8 mouse cellular contexts compared by ENCODE assay signal in genomic region chr1:36254635-36255360, GRCm38 (mm10). TPM values are rescaled to one million over a fixed set of nuclear protein-coding genes. Genes with fewer than 3 reads are reported as not detected.
DNase-seq lines count a peak whose midpoint lies in the region; ATAC-seq and TF ChIP-seq lines count a peak whose summit lies in the region.

No protein-coding gene starts in this region.

- TF ChIP-seq POLR2A in testis, adult 2 months (IDR thresholded peaks at IDR 0.05; ENCODE audit: control insufficient read depth, low read depth, low read length), result no peak
- TF ChIP-seq POLR2A in cortical plate, adult 2 months (IDR thresholded peaks at IDR 0.05; ENCODE audit: extremely low read depth, insufficient read depth, low read length), result no peak

- peak overlapping the region; percentile 63 for H3K4me2 ChIP-seq in heart, embryonic 13.5 days
- H3K4me2 ChIP-seq in kidney, embryonic 16.5 days (replicated peaks; ENCODE audit: low read depth, low read length), result peak overlapping the region; percentile 58

- H3K4me1 ChIP-seq in testis, adult 2 months (ENCODE audit: control insufficient read depth, insufficient read depth, low read length), result peaks cover 9% of the 10 kb centered on the region
- H3K4me1 ChIP-seq in cortical plate, adult 2 months (ENCODE audit: control insufficient read depth, insufficient read depth, low read length), result no peaks in the 10 kb centered on the region; the same call in 1 of the 2 replicates
- peaks cover 22% of the 10 kb centered on the region for H3K4me1 ChIP-seq in heart, embryonic 13.5 days
- peaks cover 20% of the 10 kb centered on the region for H3K4me1 ChIP-seq in kidney, embryonic 16.5 days (ENCODE audit: insufficient read depth, low read length)
- H3K4me1 ChIP-seq in midbrain, embryonic 10.5 days, result peaks cover 29% of the 10 kb centered on the region

- peak overlapping the region; percentile 32 for H3K4me3 ChIP-seq in testis, adult 2 months (ENCODE audit: control insufficient read depth, low read depth, low read length)
- H3K4me3 ChIP-seq in cortical plate, adult 2 months (ENCODE audit: insufficient read depth, low read length), result no peak overlapping the region
- H3K4me3 ChIP-seq in heart, embryonic 13.5 days, result peak overlapping the region; percentile 33
- peak overlapping the region; percentile 25 for H3K4me3 ChIP-seq in kidney, embryonic 16.5 days (ENCODE audit: low read length)
- peak overlapping the region; percentile 44 for H3K4me3 ChIP-seq in midbrain, embryonic 10.5 days

- 8% methylated on average over 25 of the region's 25 CpGs for WGBS in heart, embryonic 13.5 days
- 5% methylated on average over 25 of the region's 25 CpGs for WGBS in kidney, embryonic 16.5 days
- 8% methylated on average over 25 of the region's 25 CpGs for WGBS in midbrain, embryonic 10.5 days

- peak; percentile 64; the same call in 1 of the 2 replicates for TF ChIP-seq CTCF in testis, adult 2 months (IDR thresholded peaks at IDR 0.05; ENCODE audit: control insufficient read depth, insufficient read depth, insufficient replicate concordance, low read depth, low read length)
- TF ChIP-seq CTCF in cortical plate, adult 2 months (IDR thresholded peaks at IDR 0.05; ENCODE audit: extremely low read depth, insufficient read depth, low read length), result peak; percentile 53

- no peak for DNase-seq in testis, postnatal 14 days (ENCODE audit: low spot score)
- DNase-seq in midbrain, embryonic 10.5 days (ENCODE audit: low spot score), result peak; percentile 71
- no peak for DNase-seq in B cell, adult 2 months
- DNase-seq in ovary, postnatal 10 days (ENCODE audit: low spot score), result no peak

- no peaks in the 10 kb centered on the region for H3K27me3 ChIP-seq in testis, adult 2 months (ENCODE audit: control insufficient read depth, insufficient read depth, low read length)
- H3K27me3 ChIP-seq in heart, embryonic 13.5 days (replicated peaks), result peaks cover 32% of the 10 kb centered on the region
- H3K27me3 ChIP-seq in kidney, embryonic 16.5 days (ENCODE audit: insufficient read depth, low read length), result no peaks in the 10 kb centered on the region
- peaks cover 32% of the 10 kb centered on the region for H3K27me3 ChIP-seq in midbrain, embryonic 10.5 days (ENCODE audit: low read depth, poor library complexity, severe bottlenecking)

- H3K9ac ChIP-seq in heart, embryonic 13.5 days, result peak overlapping the region; percentile 62
- peak overlapping the region; percentile 52 for H3K9ac ChIP-seq in kidney, embryonic 16.5 days (replicated peaks; ENCODE audit: low read length)

- no peak overlapping the region for H3K27ac ChIP-seq in testis, adult 2 months (ENCODE audit: control insufficient read depth, insufficient read depth, low read depth, low read length)
- no peak overlapping the region for H3K27ac ChIP-seq in cortical plate, adult 2 months (ENCODE audit: insufficient read depth, low read length)
- peak overlapping the region; percentile 78 for H3K27ac ChIP-seq in heart, embryonic 13.5 days (replicated peaks)
- peak overlapping the region; percentile 59 for H3K27ac ChIP-seq in kidney, embryonic 16.5 days (ENCODE audit: low read length)
- H3K27ac ChIP-seq in midbrain, embryonic 10.5 days (replicated peaks), result peak overlapping the region; percentile 14; the same call in 1 of the 2 replicates

- H3K9me3 ChIP-seq in heart, embryonic 13.5 days, result peaks cover 9% of the 10 kb centered on the region
- H3K9me3 ChIP-seq in kidney, embryonic 16.5 days (ENCODE audit: low read length), result peaks cover 13% of the 10 kb centered on the region
- H3K9me3 ChIP-seq in midbrain, embryonic 10.5 days (replicated peaks), result peaks cover 7% of the 10 kb centered on the region; the same call in 1 of the 2 replicates

- H3K36me3 ChIP-seq in testis, adult 2 months (ENCODE audit: control insufficient read depth, insufficient read depth, low read length), result no peaks in the 10 kb centered on the region
- H3K36me3 ChIP-seq in heart, embryonic 13.5 days, result no peaks in the 10 kb centered on the region
- no peaks in the 10 kb centered on the region for H3K36me3 ChIP-seq in kidney, embryonic 16.5 days (ENCODE audit: insufficient read depth, low read length)
- no peaks in the 10 kb centered on the region for H3K36me3 ChIP-seq in midbrain, embryonic 10.5 days

- ATAC-seq in heart, embryonic 13.5 days (ENCODE audit: extremely low read depth, insufficient number of reproducible peaks, low FRiP score, low TSS enrichment), result no peak
- peak; percentile 46 for ATAC-seq in kidney, embryonic 16.5 days (ENCODE audit: low FRiP score, low TSS enrichment)

RNA-seq across cellular contexts. Expression of gene Uggt1, which starts 10.3 kb away (rescaled TPM):
- polyA plus RNA-seq in testis, adult 2 months (2012; rRNA removed), result 6.0 and 8.4 TPM in 2 replicates
- 25.1 TPM in 2 replicates for polyA plus RNA-seq in cortical plate, adult 2 months (2012; rRNA removed)
- 32.7 and 34.4 TPM in 2 replicates for polyA plus RNA-seq in heart, embryonic 13.5 days (2015; fragmentation: Nextera tagmentation; extraction: Ambion mirVana)
- 61.3 and 69.0 TPM in 2 replicates for polyA plus RNA-seq in kidney, embryonic 16.5 days (2015; fragmentation: Nextera tagmentation; extraction: Ambion mirVana)
- 52.5 and 56.9 TPM in 2 replicates for polyA plus RNA-seq in midbrain, embryonic 10.5 days (2016; fragmentation: Nextera tagmentation; extraction: Ambion mirVana)

RNA-seq across cellular contexts. Expression of gene Neurl3, which starts 19.7 kb away (rescaled TPM):
- 0.12 and 0.32 TPM in 2 replicates for polyA plus RNA-seq in testis, adult 2 months (2012; rRNA removed)
- 0.94 and 1.1 TPM in 2 replicates for polyA plus RNA-seq in cortical plate, adult 2 months (2012; rRNA removed)
- 3.7 and 4.7 TPM in 2 replicates for polyA plus RNA-seq in heart, embryonic 13.5 days (2015; fragmentation: Nextera tagmentation; extraction: Ambion mirVana)
- 18.4 TPM in 2 replicates for polyA plus RNA-seq in kidney, embryonic 16.5 days (2015; fragmentation: Nextera tagmentation; extraction: Ambion mirVana)
- 0.27 and 0.37 TPM in 2 replicates for polyA plus RNA-seq in midbrain, embryonic 10.5 days (2016; fragmentation: Nextera tagmentation; extraction: Ambion mirVana)

RNA-seq across cellular contexts. Expression of gene Arid5a, which starts 52.7 kb away (rescaled TPM):
- 2.1 and 2.4 TPM in 2 replicates for polyA plus RNA-seq in testis, adult 2 months (2012; rRNA removed)
- 9.5 and 11.3 TPM in 2 replicates for polyA plus RNA-seq in cortical plate, adult 2 months (2012; rRNA removed)
- polyA plus RNA-seq in heart, embryonic 13.5 days (2015; fragmentation: Nextera tagmentation; extraction: Ambion mirVana), result 12.7 and 13.4 TPM in 2 replicates
- 6.5 and 7.9 TPM in 2 replicates for polyA plus RNA-seq in kidney, embryonic 16.5 days (2015; fragmentation: Nextera tagmentation; extraction: Ambion mirVana)
- 3.4 and 4.0 TPM in 2 replicates for polyA plus RNA-seq in midbrain, embryonic 10.5 days (2016; fragmentation: Nextera tagmentation; extraction: Ambion mirVana)

Comparison
In these comparisons a context has a peak if more than half of its experiments do, and no peak if none do; other contexts are left out.
1. H3K27ac ChIP-seq: peak in heart, embryonic 13.5 days (single experiment), kidney, embryonic 16.5 days (single experiment) and midbrain, embryonic 10.5 days (single experiment); none in testis, adult 2 months (single experiment) and cortical plate, adult 2 months (single experiment).